Mouse (Mus musculus): ENCODE data around the gene Gm49388.
"Not testable (repeated sequence)": the region's sequence is repeated elsewhere in the genome, so short reads cannot be mapped to it uniquely, and the experiment has no call there.

Gene Gm49388

DNA sequence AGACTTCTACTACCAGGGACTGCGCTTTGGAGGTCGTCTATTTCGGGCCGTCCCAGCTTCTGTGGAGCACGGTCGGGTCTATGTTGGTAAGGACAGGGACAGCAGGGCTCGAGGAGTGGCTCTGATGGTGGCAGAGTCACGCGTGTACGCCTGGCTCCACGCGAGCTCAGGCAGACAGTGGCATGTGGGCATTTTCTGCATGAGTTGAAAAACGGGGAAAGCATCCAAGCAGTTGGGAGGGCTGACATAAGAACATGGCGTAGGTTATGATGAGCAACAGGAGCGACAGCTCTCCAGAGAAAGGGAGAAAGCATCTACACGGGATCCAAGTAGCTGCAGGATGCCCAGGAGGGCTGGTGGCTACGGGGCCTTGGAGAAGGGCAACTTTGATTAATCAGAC is 16.9 kb downstream of the Gm49388 start:
- DNase-seq (ENCODE audit: low read depth, low spot score) = no peak

DNA sequence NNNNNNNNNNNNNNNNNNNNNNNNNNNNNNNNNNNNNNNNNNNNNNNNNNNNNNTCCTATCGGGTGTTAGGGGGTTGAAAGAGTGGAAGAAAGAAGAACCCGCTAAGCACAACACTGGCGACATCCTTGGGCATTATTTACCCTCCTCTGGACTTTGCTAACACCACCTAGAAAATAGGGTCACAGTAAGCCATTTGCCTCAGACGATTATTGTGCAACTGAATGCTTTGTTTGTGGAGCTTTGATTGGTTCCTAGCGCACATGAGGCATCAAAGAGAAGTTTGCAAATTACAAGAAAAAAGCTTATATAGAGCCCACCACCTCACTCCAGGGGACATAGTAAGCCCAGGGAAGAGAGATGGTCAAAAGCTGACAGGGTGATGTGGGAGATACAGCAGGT is 23.4 kb downstream of the Gm49388 start:
- DNase-seq (ENCODE audit: low read depth, low spot score) = no peak

DNA sequence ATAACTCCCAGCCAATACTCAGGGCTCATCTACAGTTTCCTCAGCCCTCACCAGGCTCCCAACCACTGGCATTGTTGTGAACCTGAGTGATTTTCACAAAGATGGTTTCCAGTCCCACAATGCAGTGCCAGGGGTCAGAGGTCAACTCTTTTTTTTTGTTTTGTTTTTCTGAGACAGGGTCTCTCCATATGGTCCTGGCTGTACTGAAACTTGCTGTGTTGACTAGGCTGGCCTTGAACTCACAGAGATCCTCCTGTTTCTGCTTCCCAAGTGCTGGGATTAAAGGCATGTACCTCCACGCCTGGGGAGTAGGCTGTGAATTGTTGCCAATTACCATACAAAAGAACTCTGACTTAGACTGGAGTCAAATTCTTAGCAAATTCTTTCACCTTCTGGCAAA is 24.4 kb downstream of the Gm49388 start:
- no peak for DNase-seq (ENCODE audit: low read depth, low spot score)

DNA sequence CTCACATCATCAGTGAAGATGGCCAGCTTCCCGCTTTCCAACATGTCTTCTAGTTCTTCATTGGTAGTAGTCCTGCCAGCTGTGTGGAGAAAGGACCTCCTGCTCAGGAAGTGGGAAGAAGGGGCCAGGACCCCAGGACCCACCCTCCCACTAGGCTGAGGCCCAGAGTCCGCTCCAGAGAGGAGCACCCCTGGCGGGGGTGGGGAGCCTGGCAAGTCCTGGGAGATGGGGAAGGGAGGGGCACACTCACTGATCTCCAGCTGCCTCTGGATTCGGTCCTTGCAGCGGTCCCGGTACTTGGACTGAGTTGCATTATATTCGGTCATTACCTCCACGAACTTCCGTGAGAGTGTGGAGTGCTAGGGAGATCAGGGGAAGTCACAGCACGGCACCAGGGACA is 25.2 kb downstream of the Gm49388 start:
- DNase-seq (ENCODE audit: low read depth, low spot score) = no peak

DNA sequence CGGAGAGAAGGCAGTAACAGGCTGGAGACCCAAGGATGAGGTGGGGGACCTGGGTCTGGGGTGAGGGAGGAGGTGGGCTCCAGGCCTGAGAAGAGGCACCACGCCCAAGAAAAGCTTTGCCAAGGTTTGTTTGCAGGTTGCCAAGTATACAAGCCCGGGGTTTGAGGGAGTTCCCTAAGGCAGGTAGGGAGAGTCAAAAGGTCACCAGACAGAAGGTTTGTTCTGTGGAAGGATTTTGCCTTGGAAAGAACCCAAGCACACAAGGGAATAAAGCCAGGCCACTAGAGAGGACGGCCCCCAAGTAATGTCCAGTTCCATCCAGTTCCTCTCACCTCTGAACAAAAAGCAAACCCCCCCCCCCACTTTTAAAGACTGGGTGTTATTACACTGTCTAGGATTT is 25.8 kb downstream of the Gm49388 start:
- no peak for DNase-seq (ENCODE audit: low read depth, low spot score)

DNA sequence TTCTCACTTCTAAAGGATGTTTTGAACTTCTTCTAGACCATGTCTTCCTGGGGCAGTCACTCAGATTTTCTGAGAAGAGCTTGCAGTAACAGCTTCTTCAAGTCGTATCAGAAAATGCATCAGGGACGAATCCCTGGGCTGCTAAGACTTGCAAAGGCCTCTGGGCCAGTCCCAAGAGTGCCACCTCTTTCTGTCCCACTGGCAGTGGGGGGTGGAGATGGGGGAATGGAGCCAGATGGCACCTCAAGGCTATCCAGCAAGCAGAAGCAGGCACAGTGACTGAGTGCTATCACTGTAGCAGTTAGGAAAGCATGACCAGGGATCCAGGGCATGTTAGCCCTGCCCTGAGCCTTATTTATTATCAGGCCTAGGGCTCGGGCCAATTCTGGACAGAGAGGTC is 26.9 kb downstream of the Gm49388 start:
- no peak for DNase-seq (ENCODE audit: low read depth, low spot score)

DNA sequence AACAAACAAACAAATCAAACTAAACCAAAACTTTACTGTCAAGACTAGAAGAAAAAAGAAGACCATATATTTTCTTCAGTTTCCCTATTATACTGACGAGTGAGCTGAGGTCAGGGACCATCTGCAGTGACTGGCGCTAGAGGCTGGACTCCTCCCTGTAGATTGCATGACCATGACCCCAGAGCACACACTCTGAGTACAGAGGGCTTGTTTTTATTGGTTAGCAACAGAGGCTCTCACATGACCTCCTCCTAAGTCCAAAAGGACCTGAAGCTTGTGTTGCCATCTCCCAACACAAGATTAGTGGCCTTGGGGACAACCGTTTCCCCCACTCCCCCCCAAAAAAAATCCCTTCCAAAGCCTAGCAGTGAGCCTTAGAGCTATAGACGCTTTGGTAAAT is 28.4 kb downstream of the Gm49388 start:
- no peak for DNase-seq (ENCODE audit: low read depth, low spot score)

DNA sequence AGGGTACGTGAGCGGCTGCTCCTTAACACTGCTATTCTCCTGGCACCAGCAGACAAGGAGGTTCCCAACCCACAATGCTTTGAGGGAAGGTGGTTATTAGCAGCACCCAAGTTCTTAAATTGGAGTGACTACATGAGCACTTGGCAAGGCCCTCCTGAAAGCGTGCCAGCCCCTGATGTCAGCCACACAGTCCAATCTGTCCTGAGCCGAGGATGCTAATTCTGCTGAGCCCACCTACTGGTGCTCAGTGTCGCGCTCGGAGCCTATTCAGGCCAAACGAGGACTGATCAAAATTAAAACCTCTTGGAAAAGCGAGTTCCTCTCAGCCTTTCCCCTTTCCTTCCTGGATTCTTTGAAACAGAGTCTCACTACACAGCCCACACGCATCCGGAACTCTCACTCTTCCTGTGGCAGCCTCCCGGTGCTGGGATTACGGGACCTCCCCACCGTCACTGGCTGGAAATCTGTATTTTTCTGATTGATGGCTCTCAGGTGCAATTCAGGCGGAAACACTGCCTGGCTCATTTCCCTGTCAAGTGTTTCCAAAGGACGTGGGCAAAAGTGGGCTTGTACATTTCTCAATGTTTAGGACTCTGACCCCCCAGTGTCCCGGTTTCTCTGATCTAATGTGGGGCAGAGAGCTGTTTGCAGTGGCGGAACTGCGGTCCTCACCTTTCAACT is 29.0 kb downstream of the Gm49388 start:
- DNase-seq (ENCODE audit: low read depth, low spot score) = no peak

DNA sequence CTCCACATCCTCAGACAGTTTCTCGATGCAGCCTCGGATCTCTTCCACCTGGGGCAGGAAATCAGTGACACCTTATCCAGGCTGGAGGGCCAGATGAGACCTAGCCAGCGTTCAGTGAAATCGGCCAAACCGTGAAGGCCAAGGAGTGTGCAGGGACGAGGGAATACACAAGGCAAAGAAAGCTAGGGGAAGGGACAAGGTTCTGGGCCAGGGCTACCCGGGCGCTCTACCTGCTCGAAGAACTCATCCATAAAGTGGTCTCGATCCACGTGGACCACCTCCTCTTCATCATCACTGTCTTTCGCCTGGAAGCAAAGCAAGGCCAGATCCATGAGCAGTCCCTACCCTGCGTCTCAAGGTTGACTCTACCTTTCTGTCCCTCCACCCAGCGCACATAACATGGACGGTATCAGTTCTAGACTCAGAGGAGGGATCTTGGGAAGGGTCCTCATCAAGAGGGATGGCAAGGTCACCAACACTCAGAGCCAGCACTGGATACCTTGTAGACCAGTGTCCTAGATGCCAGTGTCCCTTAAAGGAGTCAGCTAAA is 29.8 kb downstream of the Gm49388 start:
- DNase-seq (ENCODE audit: low read depth, low spot score) = no peak

DNA sequence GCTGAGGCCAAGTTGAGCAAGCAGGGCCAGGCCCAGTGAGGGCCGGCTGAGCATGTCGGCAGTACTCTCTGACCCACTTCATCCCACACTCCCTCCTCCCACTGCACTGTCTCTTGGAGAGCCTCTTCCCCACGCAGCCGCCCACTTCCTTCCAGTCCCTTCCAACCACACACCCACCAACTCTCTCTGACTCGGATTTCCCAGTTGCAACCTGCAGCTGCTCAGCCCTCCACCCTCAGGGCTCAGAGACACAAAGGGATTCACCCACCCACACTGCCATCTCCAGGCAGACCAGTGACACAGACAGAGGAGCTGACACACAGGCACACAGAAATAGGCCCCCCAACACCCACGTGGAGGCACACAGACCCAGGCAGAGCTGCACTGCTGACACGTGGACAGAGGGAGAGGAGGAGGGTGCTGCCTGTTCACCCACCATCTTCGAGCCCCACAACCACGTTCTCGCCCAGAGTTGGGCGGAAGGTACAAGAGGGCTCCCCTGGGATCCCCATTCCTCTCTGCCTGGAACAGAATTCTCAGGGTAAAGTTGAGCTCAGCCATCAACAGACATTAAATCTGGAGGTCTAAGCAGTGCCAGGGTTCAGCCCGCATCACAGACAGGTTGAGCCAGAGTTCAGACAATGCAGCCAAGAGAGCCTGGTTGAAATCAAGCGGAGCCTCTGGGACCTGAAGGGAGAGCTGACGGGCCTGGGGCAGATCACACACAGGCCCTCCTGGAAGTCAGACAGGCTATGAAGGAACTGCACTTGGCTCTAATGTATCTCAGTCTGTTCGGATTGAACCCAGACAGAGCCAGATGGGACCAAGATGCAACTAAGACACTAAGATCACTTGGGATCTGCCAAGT is 30.8 kb downstream of the Gm49388 start:
- peak; percentile 52 for DNase-seq (ENCODE audit: low read depth, low spot score)

DNA sequence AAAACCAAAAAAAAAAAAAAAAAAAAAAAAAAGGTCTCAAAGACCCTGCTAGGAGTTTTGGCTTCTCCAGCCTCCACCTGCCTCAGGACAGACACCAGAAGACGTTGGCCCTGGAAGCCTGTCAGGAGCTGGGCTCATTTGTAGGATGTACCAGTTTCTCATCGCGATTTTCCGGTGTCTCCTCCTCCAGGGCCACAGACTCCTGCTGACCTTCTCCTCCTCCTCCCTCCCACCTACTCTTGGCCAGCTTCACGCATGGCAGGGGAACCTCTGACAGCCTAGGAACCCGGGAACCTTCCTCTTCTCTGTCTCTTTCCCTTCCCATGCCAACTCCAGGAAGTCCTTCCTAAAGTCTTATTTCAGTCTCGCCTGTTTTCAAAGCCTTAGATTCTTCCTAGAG is 31.6 kb downstream of the Gm49388 start:
- no peak for DNase-seq (ENCODE audit: low read depth, low spot score)

DNA sequence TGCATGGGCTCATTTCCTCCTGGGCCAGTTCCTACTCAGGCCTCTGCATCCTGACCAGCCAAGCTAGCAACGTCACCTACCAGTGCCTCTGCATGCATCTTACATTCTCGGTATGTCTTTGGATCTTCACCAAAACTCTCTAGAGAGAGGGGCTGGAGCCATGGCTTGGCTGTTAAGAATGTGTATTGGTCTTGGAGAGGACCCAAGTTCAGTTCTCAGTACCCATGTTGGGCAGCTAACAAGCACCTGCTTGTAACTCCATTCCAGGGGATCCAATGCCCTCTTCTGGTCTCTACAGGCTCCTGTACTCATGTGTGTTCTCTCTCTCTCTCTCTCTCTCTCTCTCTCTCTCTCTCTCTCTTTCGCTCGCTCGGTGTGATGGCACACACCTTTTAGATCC is 32.4 kb downstream of the Gm49388 start:
- DNase-seq (ENCODE audit: low read depth, low spot score) = no peak

DNA sequence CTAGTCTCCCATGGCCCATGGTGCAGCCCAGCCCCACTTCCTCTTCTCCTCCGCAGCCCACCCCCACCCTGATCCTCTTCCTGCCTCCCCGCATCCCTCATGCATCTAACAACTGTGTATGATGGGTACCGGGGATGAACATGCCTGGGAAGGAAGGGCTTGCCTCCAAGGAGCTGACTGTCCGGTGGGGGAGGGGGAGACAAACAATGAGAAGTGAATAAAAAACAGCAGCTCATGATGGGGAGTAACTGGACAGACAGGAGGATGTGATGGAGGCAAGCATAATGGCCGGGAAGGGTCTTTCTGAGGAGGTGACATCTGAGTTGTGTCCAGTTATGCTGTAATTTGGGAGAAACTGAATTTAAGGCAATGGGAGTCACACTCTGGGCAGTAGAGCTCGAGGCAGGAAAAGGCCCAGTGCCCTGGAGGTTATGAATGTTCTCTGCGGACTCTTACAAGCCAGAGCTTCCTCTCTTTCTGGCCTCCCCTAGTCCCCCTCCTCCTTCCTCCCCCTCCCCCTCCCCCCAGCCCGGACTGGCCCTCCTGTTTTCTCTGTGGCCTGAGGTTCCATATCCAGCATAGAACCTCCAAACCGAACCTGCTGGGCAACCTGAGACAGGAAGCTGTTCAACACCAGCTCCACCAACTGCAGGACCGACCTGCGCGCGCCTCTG is 35.6 kb downstream of the Gm49388 start:
- no peak for DNase-seq (ENCODE audit: low read depth, low spot score)

DNA sequence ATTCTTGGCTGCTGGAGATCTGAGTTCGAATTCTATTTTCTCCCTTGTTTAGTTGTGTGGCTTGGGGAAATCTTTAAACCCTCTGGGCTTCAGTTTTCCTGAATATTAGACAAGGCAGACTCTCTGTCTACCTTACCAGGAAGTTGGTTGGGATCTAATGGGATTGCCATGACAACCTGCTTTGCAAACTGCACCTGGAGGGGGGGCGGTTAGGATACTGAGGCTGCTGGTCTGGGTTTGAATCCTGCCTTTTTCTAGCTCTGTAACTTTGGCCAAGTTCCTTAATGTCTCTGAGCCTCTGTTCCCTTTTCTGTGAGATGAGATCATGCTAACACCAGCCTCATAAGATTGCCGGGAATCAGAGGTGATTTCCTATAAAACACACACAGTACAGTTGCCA is 37.1 kb downstream of the Gm49388 start:
- no peak for DNase-seq (ENCODE audit: low read depth, low spot score)

DNA sequence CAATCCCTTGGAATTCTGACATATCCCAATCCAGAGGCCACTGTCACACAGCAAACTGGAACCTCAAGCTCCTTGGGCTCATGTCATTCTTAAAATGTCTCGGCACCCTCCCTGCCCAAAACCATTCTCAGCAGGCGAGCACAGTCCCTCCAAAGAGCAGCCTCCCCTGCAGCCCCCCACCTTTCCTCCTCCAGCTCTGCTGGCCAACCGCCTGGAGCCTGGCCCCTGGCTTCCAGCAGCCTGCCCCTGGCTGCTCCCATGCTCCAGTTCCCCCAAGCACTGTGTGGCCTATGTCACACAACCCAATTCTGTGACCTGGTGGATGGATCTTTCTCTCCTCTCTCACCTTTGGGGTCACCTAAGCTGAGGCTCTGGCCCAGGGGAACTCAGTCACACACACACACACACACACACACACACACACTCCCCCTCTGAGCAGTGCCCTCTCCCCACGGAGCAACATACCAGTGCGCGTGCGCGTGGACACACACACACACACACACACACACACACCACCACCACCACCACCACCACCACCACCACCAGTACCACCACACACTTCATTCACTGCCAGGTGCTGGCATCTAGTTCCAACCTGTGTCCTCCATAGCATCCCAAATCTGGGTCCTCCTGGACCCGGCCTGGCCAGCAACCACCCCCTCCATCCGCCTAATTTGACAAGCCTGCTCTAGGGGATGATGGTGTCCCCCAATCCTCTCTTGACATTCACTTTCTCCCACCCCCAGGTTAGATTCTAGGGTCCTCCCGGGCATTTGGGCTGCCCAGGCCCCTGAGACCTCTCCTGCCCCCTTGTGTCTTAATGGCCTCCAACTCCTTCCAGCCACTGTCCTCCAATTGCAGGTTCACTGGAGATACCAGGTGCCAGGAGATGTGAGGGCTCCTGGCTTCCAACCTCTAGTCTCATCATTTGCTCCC is 38.1 kb downstream of the Gm49388 start:
- DNase-seq (ENCODE audit: low read depth, low spot score) = no peak

DNA sequence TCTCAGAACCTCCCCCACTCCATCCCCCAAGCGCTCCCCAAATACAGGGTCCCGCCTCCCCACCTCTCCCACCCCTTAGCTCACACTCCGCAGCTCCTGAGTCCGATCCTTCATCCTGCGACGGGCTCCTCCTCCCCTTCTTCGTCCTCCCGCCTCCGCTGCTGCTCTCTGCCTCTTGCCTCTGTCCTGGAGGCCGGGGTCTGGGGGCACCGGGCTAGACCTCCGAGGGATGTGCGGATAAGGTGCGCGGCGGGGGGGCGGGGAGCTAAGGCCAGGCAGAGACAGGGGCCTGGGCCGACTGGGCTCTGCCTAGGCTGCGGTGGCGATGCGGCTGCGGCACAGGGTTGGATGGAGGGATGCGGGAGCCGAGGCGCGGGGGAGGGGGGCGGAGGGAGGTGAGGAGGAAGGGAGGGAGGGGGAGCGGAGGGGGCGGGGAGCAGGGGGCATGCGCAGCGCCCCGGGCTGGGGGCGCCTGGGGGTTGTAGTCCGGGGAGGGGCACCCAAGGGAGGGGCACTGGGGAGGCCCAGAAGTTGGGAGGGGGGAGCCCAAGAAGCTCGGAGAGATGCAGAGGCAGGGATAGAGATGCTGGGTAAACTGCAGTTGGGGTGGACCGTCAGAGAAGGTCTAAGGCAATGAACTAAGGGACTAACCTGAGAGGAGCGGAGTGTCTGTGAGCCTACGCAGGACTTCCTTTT is 38.9 kb downstream of the Gm49388 start, which contains the start of the genes Stx4a and Stx1b:
Gene Stx4a (plus strand): TSS at position 119 of the 696 bp plus-strand sequence.
Gene Stx1b (minus strand): TSS at position 374 of the 696 bp plus-strand sequence.
- DNase-seq (ENCODE audit: low read depth, low spot score) = no peak

DNA sequence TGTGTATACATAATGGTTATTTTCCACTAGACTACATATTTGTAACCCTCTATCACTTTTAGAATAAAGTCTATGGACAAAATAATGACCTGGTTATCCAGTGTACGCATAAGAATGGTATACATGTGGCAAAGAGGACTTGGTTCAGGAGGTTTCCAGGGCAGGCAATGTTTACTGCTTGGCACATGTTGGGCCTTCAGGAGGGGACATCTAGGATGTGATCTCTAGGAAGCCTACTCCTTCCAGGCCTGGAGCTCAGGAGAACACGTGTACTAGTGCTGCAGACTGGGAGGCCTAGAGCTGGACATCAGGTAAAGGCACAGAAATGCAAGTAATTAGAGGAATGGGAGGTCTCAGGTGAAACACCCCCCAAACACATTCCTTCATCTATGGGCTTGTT is 50.1 kb downstream of the Gm49388 start:
- no peak for DNase-seq (ENCODE audit: low read depth, low spot score)

DNA sequence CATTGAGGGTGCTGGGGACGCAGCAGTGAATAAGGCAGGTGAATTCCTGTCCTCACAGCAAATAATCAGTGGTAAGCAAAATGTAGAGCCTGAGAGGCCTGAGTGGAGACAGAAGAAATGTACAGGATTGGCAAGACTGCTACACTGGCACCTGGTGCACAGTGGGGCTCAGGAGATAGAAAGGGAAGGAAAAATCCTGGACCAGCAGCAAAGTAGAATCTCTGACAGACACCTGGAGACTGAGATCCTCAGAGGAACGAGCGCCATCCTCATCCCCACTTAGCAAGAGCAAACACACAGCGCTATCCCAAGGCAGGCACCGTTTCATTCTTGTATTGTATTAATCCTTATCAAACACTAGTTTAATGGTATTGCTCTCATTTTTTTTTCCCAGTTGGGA is 52.1 kb downstream of the Gm49388 start:
- DNase-seq (ENCODE audit: low read depth, low spot score) = no peak

DNA sequence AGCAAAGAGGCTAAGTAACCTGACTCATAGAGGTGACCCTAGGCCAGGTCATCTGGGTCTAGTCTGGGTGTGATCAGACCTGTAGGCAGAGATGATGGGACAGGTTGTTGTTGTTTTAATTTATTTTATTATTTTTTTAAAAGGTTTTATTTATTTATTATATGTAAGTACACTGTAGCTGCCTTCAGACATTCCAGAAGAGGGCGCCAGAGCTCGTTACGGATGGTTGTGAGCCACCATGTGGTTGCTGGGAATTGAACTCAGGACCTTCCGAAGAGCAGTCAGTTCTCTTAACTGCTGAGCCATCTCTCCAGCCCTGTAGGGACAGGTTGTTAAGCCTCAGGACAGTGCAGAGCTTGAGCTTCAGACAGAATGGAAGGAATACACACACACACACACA is 52.5 kb downstream of the Gm49388 start:
- DNase-seq (ENCODE audit: low read depth, low spot score) = not testable (repeated sequence)

DNA sequence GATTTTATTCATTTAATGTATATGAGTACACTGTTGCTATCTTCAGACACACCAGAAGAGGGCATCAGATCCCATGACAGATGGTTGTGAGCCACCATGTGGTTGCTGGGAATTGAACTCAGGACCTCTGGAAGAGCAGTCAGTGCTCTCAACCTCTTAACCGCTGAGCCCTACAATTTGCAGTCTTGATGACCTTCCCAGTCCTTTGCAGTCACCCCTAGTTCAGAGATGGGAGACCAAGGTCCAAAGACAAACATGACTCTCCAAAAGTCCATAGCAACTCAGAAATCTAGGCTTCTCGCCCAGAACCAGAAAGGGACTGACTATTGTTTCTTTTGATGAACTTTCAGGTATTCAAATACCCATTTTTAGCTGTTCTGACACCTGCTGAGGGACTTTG is 54.6 kb downstream of the Gm49388 start:
- not testable (repeated sequence) for DNase-seq (ENCODE audit: low read depth, low spot score)

All from WW6 (cell line).